Mouse (Mus musculus): ENCODE measurements around the gene Rnf121. TPM values are rescaled to one million over a fixed set of nuclear protein-coding genes. Genes with fewer than 3 reads are reported as not detected.

The Rnf121 gene
- total RNA-seq, 2 experiments from 2014 or later = 20.9 to 22.8 TPM

DNA sequence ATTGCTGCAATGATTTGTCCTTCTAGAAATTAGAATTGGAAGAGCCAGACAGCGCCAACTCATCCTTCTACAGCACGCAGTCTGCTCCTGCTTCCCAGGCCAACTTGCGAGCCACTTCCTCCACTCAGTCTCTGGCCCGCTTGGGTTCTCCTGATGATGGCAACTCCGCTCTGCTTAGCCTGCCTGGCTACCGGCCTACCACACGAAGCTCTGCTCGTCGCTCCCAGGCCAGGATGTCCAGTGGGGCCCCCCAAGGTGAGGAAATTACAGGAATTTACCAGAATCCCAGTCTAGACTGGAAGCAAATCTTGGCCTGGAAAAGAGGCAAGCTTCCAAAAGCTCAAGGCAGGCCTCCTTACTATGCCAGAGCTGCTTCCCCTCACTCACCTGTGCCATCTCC lies 53.4 kb downstream of the Rnf121 start:
- intact Hi-C loops (cut with DNase I) = no loop called here

GRCm38 (mm10) chr7:102006520-102006919 lies 58.7 kb downstream of the Rnf121 start:
- no peak for DNase-seq (ENCODE audit: low spot score)
- intact Hi-C loops (cut with DNase I) = no loop called here

More for the DNA sequence above, 53.4 kb downstream of the Rnf121 start:
- no peak for DNase-seq (ENCODE audit: low spot score)

DNA sequence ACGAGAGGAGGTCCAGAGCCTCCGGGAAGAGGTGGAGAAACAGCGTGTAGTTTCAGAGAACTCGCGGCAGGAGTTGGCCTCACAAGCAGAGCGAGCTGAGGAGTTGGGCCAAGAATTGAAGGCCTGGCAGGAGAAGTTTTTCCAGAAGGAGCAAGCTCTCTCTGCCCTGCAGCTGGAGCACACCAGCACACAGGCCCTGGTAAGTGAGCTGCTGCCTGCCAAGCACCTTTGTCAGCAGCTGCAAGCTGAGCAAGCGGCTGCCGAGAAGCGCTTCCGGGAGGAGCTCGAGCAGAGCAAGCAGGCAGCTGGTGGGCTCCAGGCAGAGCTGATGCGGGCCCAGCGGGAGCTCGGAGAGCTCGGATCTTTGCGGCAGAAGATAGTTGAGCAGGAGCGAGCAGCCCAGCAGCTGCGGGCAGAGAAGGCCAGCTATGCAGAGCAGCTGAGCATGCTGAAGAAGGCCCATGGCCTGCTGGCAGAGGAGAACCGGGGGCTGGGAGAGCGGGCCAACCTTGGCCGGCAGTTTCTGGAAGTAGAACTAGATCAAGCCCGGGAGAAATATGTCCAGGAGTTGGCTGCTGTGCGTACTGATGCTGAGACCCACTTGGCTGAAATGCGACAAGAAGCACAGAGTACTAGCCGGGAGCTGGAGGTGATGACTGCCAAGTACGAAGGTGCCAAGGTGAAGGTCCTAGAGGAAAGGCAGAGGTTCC lies 64.2 kb downstream of the Rnf121 start:
- intact Hi-C loops (cut with DNase I) = no loop called here
- peak; percentile 56 for DNase-seq (ENCODE audit: low spot score)

GRCm38 (mm10) chr7:102000296-102000695 lies 65.0 kb downstream of the Rnf121 start:
- intact Hi-C loops (cut with DNase I) = no loop called here
- no peak for DNase-seq (ENCODE audit: low spot score)

GRCm38 (mm10) chr7:101999461-102000151 lies 65.7 kb downstream of the Rnf121 start:
- intact Hi-C loops (cut with DNase I) = loop anchor here (2.0 to 5.0 kb wide), 2 partner anchors 33 to 79 kb away; no protein-coding TSS in a partner anchor
- DNase-seq (ENCODE audit: low spot score) = no peak

DNA sequence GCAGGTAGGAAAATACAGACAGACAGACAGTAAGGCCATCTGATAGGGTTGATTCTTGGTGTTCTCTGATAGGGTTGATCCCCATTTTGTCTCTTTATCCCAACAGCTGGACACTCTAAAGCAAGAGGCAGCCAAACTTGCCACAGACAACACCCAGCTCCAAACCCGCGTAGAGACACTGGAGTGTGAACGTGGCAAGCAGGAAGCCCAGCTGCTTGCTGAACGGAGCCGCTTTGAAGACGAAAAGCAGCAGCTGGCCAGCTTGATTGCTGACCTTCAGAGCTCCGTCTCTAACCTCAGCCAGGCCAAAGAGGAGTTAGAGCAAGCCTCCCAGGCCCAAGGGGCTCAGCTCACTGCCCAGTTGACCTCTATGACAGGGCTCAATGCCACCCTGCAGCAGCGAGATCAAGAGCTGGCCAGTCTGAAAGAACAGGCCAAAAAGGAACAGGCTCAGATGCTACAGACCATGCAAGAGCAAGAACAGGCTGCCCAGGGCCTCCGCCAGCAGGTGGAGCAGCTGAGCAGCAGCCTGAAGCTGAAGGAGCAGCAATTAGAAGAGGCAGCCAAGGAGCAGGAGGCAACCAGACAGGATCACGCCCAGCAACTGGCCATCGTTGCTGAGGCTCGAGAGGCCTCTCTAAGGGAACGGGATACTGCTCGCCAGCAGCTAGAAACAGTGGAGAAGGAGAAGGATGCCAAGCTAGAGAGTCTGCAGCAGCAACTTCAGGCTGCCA lies 66.9 kb downstream of the Rnf121 start:
- intact Hi-C loops (cut with DNase I) = loop anchor here (2.0 to 5.0 kb wide), 2 partner anchors 34 to 80 kb away; no protein-coding TSS in a partner anchor
- DNase-seq (ENCODE audit: low spot score) = peak; percentile 75

GRCm38 (mm10) chr7:101994241-101994640 lies 71.0 kb downstream of the Rnf121 start:
- intact Hi-C loops (cut with DNase I) = no loop called here

DNA sequence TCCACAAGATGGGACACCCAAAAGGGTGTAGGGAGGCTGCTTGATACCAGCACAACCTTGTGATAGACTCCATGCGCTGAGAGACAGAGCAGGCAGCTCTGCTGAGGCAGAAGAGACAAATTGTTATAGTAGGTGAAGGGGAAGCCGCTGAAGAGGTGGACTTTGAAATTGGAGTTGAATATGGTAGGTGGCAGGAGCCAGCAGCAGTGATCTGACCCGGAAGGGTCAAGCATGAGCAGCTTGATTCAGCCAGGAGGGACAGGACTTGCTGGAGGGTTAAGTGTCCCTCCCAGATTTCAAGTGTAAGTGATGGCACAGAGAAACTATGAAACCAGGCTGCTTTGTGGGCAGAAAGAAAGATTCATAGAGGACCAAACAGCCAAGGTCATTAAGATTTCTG lies 80.2 kb downstream of the Rnf121 start:
- intact Hi-C loops (cut with DNase I) = no loop called here
- DNase-seq (ENCODE audit: low spot score) = no peak

More at GRCm38 (mm10) chr7:101994241-101994640, 71.0 kb downstream of the Rnf121 start:
- no peak for DNase-seq (ENCODE audit: low spot score)

DNA sequence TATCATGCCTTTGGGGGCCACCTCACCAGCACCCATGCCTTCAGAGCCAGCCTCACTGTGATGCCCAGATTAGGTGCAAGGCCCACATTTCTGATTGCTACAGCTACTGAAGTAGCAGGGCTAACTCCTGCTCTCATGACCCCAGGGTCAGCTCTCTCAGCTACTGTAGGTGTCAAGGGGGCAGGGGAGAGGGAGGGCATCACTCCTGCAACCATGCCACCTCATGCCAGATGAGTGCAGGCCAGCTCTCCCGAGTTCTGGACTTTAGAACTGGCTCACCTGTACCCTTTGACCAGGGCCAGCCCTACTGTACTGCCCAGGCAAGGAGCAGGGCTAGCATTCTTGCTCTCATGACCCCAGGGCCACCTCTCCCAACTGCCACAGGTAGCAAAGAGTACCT lies 82.5 kb downstream of the Rnf121 start:
- no peak for DNase-seq (ENCODE audit: low spot score)
- intact Hi-C loops (cut with DNase I) = no loop called here

DNA sequence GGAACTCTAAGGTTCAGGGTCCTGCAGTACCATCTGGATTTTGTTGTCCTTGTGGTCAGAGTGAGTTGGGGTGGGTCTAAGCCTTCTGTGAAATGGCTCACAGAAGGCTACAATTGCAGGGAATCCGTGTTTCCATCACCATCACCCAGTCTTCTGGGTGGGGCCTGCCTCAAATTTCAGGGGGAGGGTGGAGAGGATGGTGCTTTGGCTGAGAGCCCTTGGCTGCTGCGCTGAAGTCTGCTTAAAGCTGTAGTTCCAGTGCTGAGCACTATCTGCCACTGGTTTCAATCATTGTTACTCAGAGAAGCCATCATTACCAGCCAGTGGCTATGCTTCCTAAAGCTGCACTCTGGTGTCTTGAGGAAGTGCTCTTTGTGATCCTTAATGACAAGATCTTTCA lies 90.8 kb downstream of the Rnf121 start:
- DNase-seq (ENCODE audit: low spot score) = peak; percentile 52
- intact Hi-C loops (cut with DNase I) = no loop called here

DNA sequence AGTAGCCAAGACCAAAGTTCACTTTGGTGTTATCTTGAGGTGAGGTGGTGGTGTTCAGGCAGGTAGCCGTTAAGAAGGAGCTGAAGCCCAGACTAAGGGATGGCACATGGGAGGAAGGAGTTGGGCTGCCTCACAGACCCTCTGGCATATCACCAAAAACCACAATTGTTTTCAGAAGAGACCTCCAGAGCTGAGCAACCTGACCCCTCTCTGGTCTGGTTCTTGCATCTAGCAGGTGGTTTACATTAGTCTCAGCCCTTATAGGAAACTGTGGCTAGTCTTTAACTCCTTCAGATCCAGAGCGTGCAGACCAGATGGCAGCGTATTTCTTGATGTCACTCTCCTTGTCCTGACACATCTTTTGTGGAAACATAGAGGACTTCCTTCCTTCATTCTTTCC lies 91.5 kb downstream of the Rnf121 start:
- intact Hi-C loops (cut with DNase I) = loop anchor here (2.0 kb wide), 1 partner anchor 15 kb away; no protein-coding TSS in a partner anchor
- no peak for DNase-seq (ENCODE audit: low spot score)

- intact Hi-C loops (cut with DNase I) = loop anchor here (2.0 kb wide), 1 partner anchor 17 kb away; no protein-coding TSS in a partner anchor
These were observed 93.5 kb downstream of the Rnf121 start for GRCm38 (mm10) chr7:101971721-101972120.

GRCm38 (mm10) chr7:101970821-101971461 lies 94.3 kb downstream of the Rnf121 start:
- intact Hi-C loops (cut with DNase I) = no loop called here
- peak; percentile 76 for DNase-seq (ENCODE audit: low spot score)

More at GRCm38 (mm10) chr7:101971721-101972120, 93.5 kb downstream of the Rnf121 start:
- no peak for DNase-seq (ENCODE audit: low spot score)

- intact Hi-C loops (cut with DNase I) = no loop called here
- DNase-seq (ENCODE audit: low spot score) = peak; percentile 78
These were observed 94.9 kb downstream of the Rnf121 start for GRCm38 (mm10) chr7:101970429-101970775.

GRCm38 (mm10) chr7:101969694-101970428 lies 95.4 kb downstream of the Rnf121 start:
- intact Hi-C loops (cut with DNase I) = loop anchor here (5.0 kb wide), 2 partner anchors 38 to 53 kb away; partner anchors contain the start of genes Lrrc51 and Numa1
- peak; percentile 74 for DNase-seq (ENCODE audit: low spot score)

All from heart, postnatal 25 days (tissue).